Mouse (Mus musculus) erythroblast, embryonic 14.5 days (primary cell): ENCODE results near the gene Mapk8ip3.

ENCODE experiments used
- GATA1 ChIP-seq: IDR thresholded peaks from 2 replicates; pipeline ENCODE4 v1.6.1; 2012; ENCODE audit warnings: low read length, inconsistent platforms, mixed read lengths
- TAL1 ChIP-seq: IDR thresholded peaks from 3 replicates; pipeline ENCODE4 v1.6.1; 2012; ENCODE audit warnings: low read length, inconsistent platforms, mixed read lengths

GRCm38 (mm10) chr17:24913984-24914383, 22.8 kb downstream of the Mapk8ip3 start:
- TF ChIP-seq GATA1: no peak
- no peak for TF ChIP-seq TAL1
